Mouse (Mus musculus) myocyte (in vitro differentiated cells): ENCODE data around the gene Furin.

ENCODE experiments used
- CEBPB ChIP-seq: IDR thresholded peaks from 2 replicates; pipeline ENCODE4 v1.6.1; 2011; ENCODE audit warnings: mild to moderate bottlenecking, moderate library complexity; ENCODE audit not compliant: poor library complexity, insufficient read depth, severe bottlenecking
- E2F4 ChIP-seq: IDR thresholded peaks from one replicate; pipeline ENCODE4 v1.6.1; 2011; ENCODE audit warnings: mild to moderate bottlenecking, control low read depth, moderate library complexity; ENCODE audit not compliant: insufficient read depth
- MAX ChIP-seq: IDR thresholded peaks from one replicate; pipeline ENCODE4 v1.6.1; 2011; ENCODE audit warnings: low read depth, mild to moderate bottlenecking, control low read depth
- MYOD1 ChIP-seq, 3 experiments: IDR thresholded peaks; one replicate each; pipeline ENCODE4 v1.6.1; 2011; ENCODE audit warnings: control low read depth in 2 of 3, low read depth in 2 of 3, mild to moderate bottlenecking in 2 of 3, moderate library complexity in 1 of 3; ENCODE audit not compliant: insufficient read length in 2 of 3, control insufficient read depth in 1 of 3
- POLR2A ChIP-seq: IDR thresholded peaks from one replicate; pipeline ENCODE4 v1.6.1; 2011; ENCODE audit warnings: low read depth, mild to moderate bottlenecking, control low read depth, moderate library complexity; ENCODE audit not compliant: insufficient read length
- POLR2AphosphoS2 ChIP-seq: IDR thresholded peaks from one replicate; pipeline ENCODE4 v1.6.1; 2011; ENCODE audit warnings: low read depth, control low read depth; ENCODE audit not compliant: insufficient read length
- REST ChIP-seq: IDR thresholded peaks from one replicate; pipeline ENCODE4 v1.6.1; 2011; ENCODE audit warnings: mild to moderate bottlenecking, control low read depth, moderate library complexity; ENCODE audit not compliant: insufficient read depth, insufficient read length
- SRF ChIP-seq: IDR thresholded peaks from one replicate; pipeline ENCODE4 v1.6.1; 2011; ENCODE audit warnings: low read depth; ENCODE audit not compliant: control insufficient read depth, insufficient read length
- TCF12 ChIP-seq: IDR thresholded peaks from one replicate; pipeline ENCODE4 v1.6.1; 2011; ENCODE audit warnings: mild to moderate bottlenecking, control low read depth; ENCODE audit not compliant: poor library complexity, insufficient read depth, severe bottlenecking
- TCF3 ChIP-seq: IDR thresholded peaks from one replicate; pipeline ENCODE4 v1.6.1; 2011; ENCODE audit warnings: low read depth, control low read depth; ENCODE audit not compliant: insufficient read length

DNA sequence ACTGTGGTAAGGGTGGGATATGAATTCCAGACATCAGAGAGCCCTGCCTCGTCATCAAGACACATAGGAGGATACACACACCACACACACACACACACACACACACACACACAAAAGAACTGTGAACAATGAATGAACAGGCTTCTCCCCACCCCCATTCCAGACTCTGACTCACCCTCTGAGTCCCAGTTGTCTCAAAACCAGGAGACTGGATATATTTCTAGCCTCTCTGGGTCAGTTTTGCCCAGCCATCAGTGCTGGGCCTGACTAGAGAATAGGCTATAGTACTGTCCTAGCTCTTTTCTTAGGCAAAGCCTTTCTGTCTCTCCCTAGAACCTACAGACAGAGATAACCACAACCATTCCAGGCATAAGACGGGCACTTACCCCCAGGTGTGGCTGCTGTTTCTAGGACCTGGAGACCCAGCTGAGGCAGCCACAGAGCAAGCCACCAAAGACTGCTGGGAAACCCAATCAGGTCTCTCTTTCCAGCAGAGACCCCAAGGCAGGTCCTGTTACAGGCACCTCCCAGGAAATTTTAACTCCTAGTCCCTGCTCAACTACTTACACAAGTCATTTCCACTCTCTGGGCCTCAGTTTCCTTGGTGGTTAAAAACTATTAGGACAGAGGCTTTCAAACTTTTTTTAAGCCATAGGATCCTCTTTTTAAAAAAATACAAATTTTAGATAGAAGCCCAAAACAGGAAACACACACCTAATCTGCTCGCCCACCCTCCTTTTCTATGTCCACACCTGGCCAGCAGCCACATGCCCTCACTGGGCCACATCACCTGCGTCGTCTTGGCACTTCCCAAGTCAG, 4.0 kb downstream of the Furin start:
- TF ChIP-seq POLR2A (peak; percentile 34), TCF12 (no peak), POLR2AphosphoS2 (no peak), SRF (no peak), MYOD1 (IDR thresholded peaks at IDR 0.05; ENCODE audit: control insufficient read depth in 1 of 3, insufficient read length in 2 of 3, low read depth in 2 of 3) (peak in 1 of 3 experiments; percentile 33), TCF3 (no peak), E2F4 (no peak), MAX (no peak), REST (no peak), CEBPB (no peak)
